Mouse (Mus musculus) natural killer cell, adult 2 months (primary cell): ENCODE results near the gene Snx18.

ENCODE experiments used
- DNase-seq, 2 experiments: peaks; one replicate each; pipeline ENCODE4 v3.0.0; 2022; ENCODE audit warnings: low spot score in 2 of 2

Snx18 gene

GRCm38 (mm10) chr13:113566411-113566810 lies 52.0 kb downstream of the Snx18 start:
- no peak for DNase-seq

GRCm38 (mm10) chr13:113559646-113560045 lies 58.7 kb downstream of the Snx18 start:
- no peak for DNase-seq

GRCm38 (mm10) chr13:113556538-113556937 lies 61.8 kb downstream of the Snx18 start:
- no peak for DNase-seq

DNA sequence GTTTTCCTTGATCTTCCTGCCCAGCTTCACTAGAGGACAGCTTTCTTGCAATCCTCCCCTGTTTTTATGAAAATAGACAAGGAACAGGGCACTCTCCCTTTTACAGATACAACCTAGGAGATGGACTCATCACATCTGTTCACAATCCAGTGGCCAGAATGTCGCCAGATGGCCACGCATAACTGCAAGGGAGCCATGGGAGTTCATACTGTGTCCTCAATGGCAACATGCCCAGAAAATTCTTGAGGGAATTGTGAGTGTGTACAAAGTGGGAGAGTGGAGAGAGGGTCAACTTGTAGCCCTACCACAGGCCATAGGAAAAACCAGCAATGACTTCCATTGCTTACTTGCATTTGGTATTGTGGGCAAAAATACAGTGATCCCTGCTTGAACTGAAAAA lies 63.1 kb downstream of the Snx18 start:
- no peak for DNase-seq

GRCm38 (mm10) chr13:113553603-113554230 lies 64.6 kb downstream of the Snx18 start:
- DNase-seq: no peak

DNA sequence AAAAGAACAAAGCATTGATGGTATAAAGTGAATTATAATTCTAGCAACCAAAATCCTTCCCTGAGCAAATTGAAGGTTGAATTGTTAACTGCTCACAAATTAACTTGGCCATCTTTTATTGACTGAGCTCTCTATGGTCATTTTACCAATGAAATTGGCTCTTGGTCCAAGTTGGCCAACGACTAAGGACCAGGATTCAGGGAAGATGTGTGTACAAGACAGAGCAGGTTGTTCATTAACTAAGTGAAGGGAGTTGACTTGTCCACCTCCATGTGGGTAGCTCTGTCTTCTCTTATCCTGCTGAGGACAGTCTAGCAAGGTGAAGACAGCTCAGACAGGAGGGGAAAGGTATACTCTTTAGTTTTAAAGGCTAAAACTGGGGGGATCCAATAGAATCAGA lies 66.0 kb downstream of the Snx18 start:
- no peak for DNase-seq

GRCm38 (mm10) chr13:113550866-113551565 lies 67.3 kb downstream of the Snx18 start:
- no peak for DNase-seq

DNA sequence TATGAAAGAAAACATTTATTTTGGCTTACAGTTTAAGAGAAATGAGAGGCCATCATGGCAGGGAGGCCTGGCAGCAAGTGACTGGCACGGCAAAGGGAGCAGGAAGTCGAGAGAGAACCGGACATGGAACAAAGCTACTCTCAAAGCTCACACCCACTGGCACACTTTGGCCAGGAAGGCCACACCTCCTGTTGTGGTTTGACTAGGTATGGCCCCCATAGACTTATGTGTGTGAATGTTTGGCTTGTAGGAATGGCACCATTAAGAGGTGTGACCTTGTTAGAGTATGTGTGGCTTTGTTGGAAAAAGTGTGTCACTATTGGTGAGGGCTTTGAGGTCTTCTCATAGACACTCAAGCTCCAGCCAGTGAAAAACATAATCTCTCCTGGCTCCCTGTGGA lies 69.3 kb downstream of the Snx18 start:
- peak; percentile 41 to 69 for DNase-seq

DNA sequence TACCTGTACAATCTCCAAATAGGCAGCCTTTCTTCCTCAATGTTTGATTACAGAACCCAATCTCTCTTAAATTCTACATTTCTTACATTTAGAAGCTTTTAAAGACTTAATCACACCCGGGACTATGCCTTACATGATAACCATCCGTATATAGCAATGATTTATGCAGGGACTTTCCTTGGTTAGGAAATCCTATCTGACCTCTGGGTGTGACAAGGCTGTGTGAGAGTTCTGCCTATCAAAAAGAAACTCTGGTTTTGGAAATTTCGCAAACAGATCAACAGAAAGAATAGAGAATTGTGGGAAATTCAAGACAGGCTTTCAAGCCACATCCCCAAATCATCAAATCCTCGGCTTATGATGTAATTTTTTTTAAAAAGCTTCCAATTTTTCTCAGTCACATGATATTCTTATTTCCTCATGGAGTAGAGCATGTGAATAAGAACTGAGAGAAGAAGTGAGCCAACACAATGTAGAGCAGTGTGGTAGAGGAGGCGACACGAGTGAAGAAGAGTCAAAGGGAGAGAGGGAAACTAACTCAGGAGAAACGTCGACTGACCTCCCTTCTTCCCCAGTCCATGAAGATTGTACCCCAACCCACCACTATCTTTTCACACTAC lies 70.4 kb downstream of the Snx18 start:
- no peak for DNase-seq

- no peak for DNase-seq
Measured at GRCm38 (mm10) chr13:113542374-113542773, 76.0 kb downstream of the Snx18 start.
